Mouse (Mus musculus) neural tube, embryonic 11.5 days (tissue): ENCODE measurements around the gene Tnfsf9. TPM values are rescaled to one million over a fixed set of nuclear protein-coding genes. Genes with fewer than 3 reads are reported as not detected.
A peak's percentile ranks its signal among the peaks of the same experiment; 100 is the strongest.

ENCODE experiments used
- ATAC-seq: fragments of 200-750 bp; cut with Nextera tagmentation; 2 replicates; pipeline ENCODE4 v1.8.0; 2017; ENCODE audit warnings: moderate number of reproducible peaks, mild to moderate bottlenecking, moderate TSS enrichment, moderate library complexity; ENCODE audit not compliant: insufficient read depth, low FRiP score, low TSS enrichment
- DNase-seq: peaks from one replicate; pipeline ENCODE4 v3.0.0-alpha.2; 2015; ENCODE audit warnings: low spot score
- H3K27ac ChIP-seq: fragments of 300-500 bp; sonication (generic); 2 replicates; pipeline ENCODE4 v1.5.1; 2014; ENCODE audit warnings: low read depth, mild to moderate bottlenecking, low read length
- H3K27me3 ChIP-seq: fragments of 300-500 bp; sonication (generic); 2 replicates; pipeline ENCODE4 v1.6.1; 2014; ENCODE audit warnings: mild to moderate bottlenecking, low read length, mixed read lengths; ENCODE audit not compliant: control insufficient read depth, insufficient read depth
- H3K36me3 ChIP-seq: fragments of 300-500 bp; sonication (generic); 2 replicates; pipeline ENCODE4 v1.6.1; 2014; ENCODE audit warnings: mild to moderate bottlenecking, low read length, moderate library complexity, mixed read lengths; ENCODE audit not compliant: control insufficient read depth, insufficient read depth
- H3K4me1 ChIP-seq: fragments of 300-500 bp; sonication (generic); 2 replicates; pipeline ENCODE4 v1.6.1; 2014; ENCODE audit warnings: low read length, mixed read lengths; ENCODE audit not compliant: control insufficient read depth, insufficient read depth
- H3K4me2 ChIP-seq: fragments of 300-500 bp; sonication (generic); 2 replicates; pipeline ENCODE4 v1.6.1; 2014; ENCODE audit warnings: low read depth, mild to moderate bottlenecking, moderate library complexity
- H3K4me3 ChIP-seq: fragments of 300-500 bp; sonication (generic); 2 replicates; pipeline ENCODE4 v1.5.1; 2014; ENCODE audit warnings: low read depth, low read length
- H3K9ac ChIP-seq: fragments of 300-500 bp; sonication (generic); 2 replicates; pipeline ENCODE4 v1.6.1; 2014; ENCODE audit warnings: mild to moderate bottlenecking, low read length
- H3K9me3 ChIP-seq: fragments of 300-500 bp; sonication (generic); 2 replicates; pipeline ENCODE4 v1.6.1; 2016; ENCODE audit warnings: low read length; ENCODE audit not compliant: control insufficient read depth
- WGBS: fragments of 180-500 bp; shearing (Covaris S2); extraction: QIAGEN DNeasy Blood & Tissue Kit; methylation state at CpG from one replicate; pipeline ENCODE4 v1.1.7; 2014; 5-methylcytosine and 5-hydroxymethylcytosine counted together
- polyA plus RNA-seq: library from polyadenylated mRNA; unstranded; fragments of >200 nt; fragmentation: Nextera tagmentation; extraction: Ambion mirVana; gene quantifications from 2 replicates; pipeline ENCODE4 v1.2.1, GENCODE M21; 2014

Tnfsf9 gene
- polyA plus RNA-seq = 6.1 and 6.8 TPM in 2 replicates

- H3K27ac ChIP-seq = 0 out of 2 replicates have a peak within 1 kb of the TSS, but pooled peaks have one; percentile 20
- peak within 1 kb of the TSS; percentile 95 for H3K4me2 ChIP-seq
- ATAC-seq (peak; percentile 77), DNase-seq (peak; percentile 78)
- no peaks in the 10 kb centered on the region for H3K9me3 ChIP-seq
- no peaks in the 10 kb centered on the region for H3K36me3 ChIP-seq
- peak within 1 kb of the TSS; percentile 59 for H3K4me3 ChIP-seq
- H3K4me1 ChIP-seq = no peaks in the 10 kb centered on the region
- H3K27me3 ChIP-seq = no peaks in the 10 kb centered on the region
- WGBS = under 1% methylated on average over 49 of the region's 61 CpGs
- H3K9ac ChIP-seq = peak within 1 kb of the TSS; percentile 76
Observed at GRCm38 (mm10) chr17:57105181-57106034, at the start of gene Tnfsf9. Gene Tnfsf9 (plus strand): TSS chr17:57105325.

- Histone ChIP-seq H3K4me2 (no peak overlapping the region), H3K9me3 (no peaks in the 10 kb centered on the region), H3K4me3 (no peak overlapping the region), H3K27me3 (peaks cover 4% of the 10 kb centered on the region), H3K36me3 (no peaks in the 10 kb centered on the region), H3K4me1 (0 out of 2 replicates have a peak, but pooled peaks cover 3% of the 10 kb centered on the region), H3K9ac (no peak overlapping the region), H3K27ac (no peak overlapping the region)
- 93% methylated on average over 3 of the region's 3 CpGs for WGBS
- ATAC-seq = no peak
- no peak for DNase-seq
Observed at GRCm38 (mm10) chr17:57056246-57056645, 48.9 kb upstream of the Tnfsf9 start.

GRCm38 (mm10) chr17:57058891-57059485 is 46.1 kb upstream of the Tnfsf9 start, which contains the start of gene Crb3:
Gene Crb3 (plus strand): TSS chr17:57059105.
- Histone ChIP-seq H3K27ac (peak within 1 kb of the TSS; percentile 56; the same call in 1 of the 2 replicates), H3K9me3 (no peaks in the 10 kb centered on the region), H3K4me1 (0 out of 2 replicates have a peak, but pooled peaks cover 3% of the 10 kb centered on the region), H3K9ac (peak within 1 kb of the TSS; percentile 74), H3K4me2 (peak within 1 kb of the TSS; percentile 77), H3K27me3 (peaks cover 28% of the 10 kb centered on the region), H3K4me3 (peak within 1 kb of the TSS; percentile 71), H3K36me3 (no peaks in the 10 kb centered on the region)
- ATAC-seq (peak; percentile 17; the same call in 1 of the 2 replicates), DNase-seq (no peak)
- 0% methylated on average over 16 of the region's 22 CpGs for WGBS

- under 1% methylated on average over 39 of the region's 45 CpGs for WGBS
- peak within 1 kb of the TSS; percentile 71 for H3K4me3 ChIP-seq
- peak within 1 kb of the TSS; percentile 56; the same call in 1 of the 2 replicates for H3K27ac ChIP-seq
- ATAC-seq = peak; percentile 76
- peaks cover 28% of the 10 kb centered on the region for H3K27me3 ChIP-seq
- H3K4me2 ChIP-seq = peak within 1 kb of the TSS; percentile 77
- H3K9ac ChIP-seq = peak within 1 kb of the TSS; percentile 74
- 0 out of 2 replicates have a peak, but pooled peaks cover 3% of the 10 kb centered on the region for H3K4me1 ChIP-seq
- no peaks in the 10 kb centered on the region for H3K9me3 ChIP-seq
- H3K36me3 ChIP-seq = no peaks in the 10 kb centered on the region
- peak; percentile 85 for DNase-seq
Observed at GRCm38 (mm10) chr17:57059486-57059977, 45.6 kb upstream of the Tnfsf9 start, which contains the start of gene Slc25a23. Gene Slc25a23 (minus strand): TSS chr17:57059863.

- peak overlapping the region; percentile 42 for H3K9ac ChIP-seq
Observed at GRCm38 (mm10) chr17:57060231-57060801, 44.8 kb upstream of the Tnfsf9 start.

GRCm38 (mm10) chr17:57061069-57061468 is 44.1 kb upstream of the Tnfsf9 start:
- 0 out of 2 replicates have a peak, but pooled peaks cover 3% of the 10 kb centered on the region for H3K4me1 ChIP-seq

More at GRCm38 (mm10) chr17:57060231-57060801, 44.8 kb upstream of the Tnfsf9 start:
- peak; percentile 91 for ATAC-seq
- H3K4me3 ChIP-seq = peak overlapping the region; percentile 71
- no peaks in the 10 kb centered on the region for H3K9me3 ChIP-seq
- WGBS = 0% methylated on average over 44 of the region's 44 CpGs
- H3K27me3 ChIP-seq = peaks cover 28% of the 10 kb centered on the region
- DNase-seq = peak; percentile 94
- H3K27ac ChIP-seq = peak overlapping the region; percentile 56; the same call in 1 of the 2 replicates
- no peaks in the 10 kb centered on the region for H3K36me3 ChIP-seq
- H3K4me2 ChIP-seq = peak overlapping the region; percentile 77
- H3K4me1 ChIP-seq = 0 out of 2 replicates have a peak, but pooled peaks cover 3% of the 10 kb centered on the region

GRCm38 (mm10) chr17:57062011-57062521 is 43.1 kb upstream of the Tnfsf9 start:
- peak overlapping the region; percentile 16; the same call in 1 of the 2 replicates for H3K4me2 ChIP-seq
- no peak overlapping the region for H3K9ac ChIP-seq
- peaks cover 28% of the 10 kb centered on the region for H3K27me3 ChIP-seq
- no peaks in the 10 kb centered on the region for H3K36me3 ChIP-seq
- H3K4me3 ChIP-seq = peak overlapping the region; percentile 6; the same call in 1 of the 2 replicates
- ATAC-seq (no peak), DNase-seq (no peak)
- H3K27ac ChIP-seq = no peak overlapping the region
- H3K9me3 ChIP-seq = no peaks in the 10 kb centered on the region
- H3K4me1 ChIP-seq = 0 out of 2 replicates have a peak, but pooled peaks cover 3% of the 10 kb centered on the region
- WGBS = 1% methylated on average over 34 of the region's 39 CpGs

More at GRCm38 (mm10) chr17:57061069-57061468, 44.1 kb upstream of the Tnfsf9 start:
- DNase-seq (no peak), ATAC-seq (no peak)
- no peaks in the 10 kb centered on the region for H3K9me3 ChIP-seq
- H3K36me3 ChIP-seq = no peaks in the 10 kb centered on the region
- peak overlapping the region; percentile 71; the same call in 1 of the 2 replicates for H3K4me3 ChIP-seq
- H3K27ac ChIP-seq = no peak overlapping the region
- H3K4me2 ChIP-seq = peak overlapping the region; percentile 77
- 38% methylated on average over 10 of the region's 10 CpGs for WGBS
- no peak overlapping the region for H3K9ac ChIP-seq
- peaks cover 28% of the 10 kb centered on the region for H3K27me3 ChIP-seq

- Histone ChIP-seq H3K4me2 (no peak overlapping the region), H3K4me3 (no peak overlapping the region), H3K9ac (no peak overlapping the region), H3K4me1 (0 out of 2 replicates have a peak, but pooled peaks cover 3% of the 10 kb centered on the region), H3K36me3 (no peaks in the 10 kb centered on the region), H3K27ac (no peak overlapping the region), H3K27me3 (peaks cover 28% of the 10 kb centered on the region), H3K9me3 (no peaks in the 10 kb centered on the region)
- DNase-seq = no peak
- no peak for ATAC-seq
- 0% methylated on average over 22 of the region's 22 CpGs for WGBS
Observed at GRCm38 (mm10) chr17:57062548-57062947, 42.6 kb upstream of the Tnfsf9 start.
